ENCODE assay signal across 9 mouse cellular contexts in genomic region chr5:131643176-131644174, GRCm38 (mm10).
DNase-seq lines count a peak whose midpoint lies in the region; TF ChIP-seq lines count a peak whose summit lies in the region.
"Had no signal": no experiment of that assay in that cellular context is flagged by ENCODE, and none has a peak within 500 bp of the region (broad histone marks: within the 10 kb centered on the region; RNA-seq: fewer than 3 reads in every experiment).

No protein-coding gene starts in this region.

- TF ChIP-seq CTCF in gastrocnemius, adult 2 months (IDR thresholded peaks at IDR 0.05): no peak

- intact Hi-C loops in gastrocnemius, adult 2 months (cut with DNase I): no loop called here
- intact Hi-C loops in left cerebral cortex, postnatal 14 days (cut with DNase I): no loop called here

- peak; percentile 38 for DNase-seq in gastrocnemius, adult 2 months
- no peak for DNase-seq in gastrocnemius, adult 8-10 months (ENCODE audit: low spot score in 2 of 2)
- DNase-seq in frontal cortex, postnatal 10 days (ENCODE audit: low spot score in 2 of 2): peak; percentile 54 to 68
- DNase-seq in kidney, adult 8-10 months: peak; percentile 45 to 50
- DNase-seq in left cerebral cortex, postnatal 14 days (ENCODE audit: low spot score in 2 of 2): peak; percentile 63 to 78
- DNase-seq in retina, postnatal 1 day: peak; percentile 95
- no peak for DNase-seq in spleen, postnatal 10 days (ENCODE audit: low spot score in 2 of 2)
- DNase-seq in lung, adult 18-20 months: no peak
- DNase-seq: liver, embryonic 13.5 days had no signal

- peak overlapping the region; percentile 35 for H3K4me3 ChIP-seq in gastrocnemius, adult 2 months
- H3K4me3 ChIP-seq: liver, embryonic 13.5 days had no signal

- H3K27ac ChIP-seq in gastrocnemius, adult 2 months: peak overlapping the region; percentile 66
- H3K27ac ChIP-seq: liver, embryonic 13.5 days had no signal

Comparison
In these comparisons a context has a peak if more than half of its experiments do, and no peak if none do; other contexts are left out.
1. DNase-seq: peak in gastrocnemius, adult 2 months (single experiment), frontal cortex, postnatal 10 days (2 of 2), kidney, adult 8-10 months (2 of 2), left cerebral cortex, postnatal 14 days (2 of 2) and retina, postnatal 1 day (single experiment); none in gastrocnemius, adult 8-10 months (0 of 2), spleen, postnatal 10 days (0 of 2) and lung, adult 18-20 months (0 of 2).